Mouse (Mus musculus): ENCODE results near the gene Zdhhc4.

DNA sequence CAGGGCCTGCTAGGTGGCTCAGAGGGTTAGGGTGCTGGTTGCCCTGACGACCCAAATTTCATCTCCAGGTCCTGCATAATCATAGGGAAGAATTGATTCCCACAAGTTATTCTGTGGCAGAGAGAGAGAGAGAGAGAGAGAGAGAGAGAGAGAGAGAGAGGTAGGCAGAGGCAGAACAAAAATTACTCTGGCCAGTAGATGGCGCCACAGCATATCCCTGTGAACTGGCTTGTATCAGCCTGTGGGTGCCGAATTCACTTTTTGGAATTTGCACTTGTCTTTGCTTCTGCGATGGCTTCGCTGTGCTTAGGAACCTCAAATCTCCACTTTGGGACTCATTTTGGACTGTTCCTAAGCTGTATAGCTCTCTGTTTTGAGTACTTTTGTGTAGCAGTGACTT is 4.8 kb upstream of the Zdhhc4 start:
- TF ChIP-seq MYOG (IDR thresholded peaks at IDR 0.05; ENCODE audit: control insufficient read depth, extremely low read depth, insufficient read length) = no peak
- no peak for TF ChIP-seq MAX (IDR thresholded peaks at IDR 0.05)
- TF ChIP-seq CTCF (IDR thresholded peaks at IDR 0.05; ENCODE audit: control insufficient read depth, insufficient read depth, insufficient read length) = peak; percentile 46
- TF ChIP-seq USF1 (IDR thresholded peaks at IDR 0.05; ENCODE audit: low read depth) = no peak
- no peak for TF ChIP-seq CEBPB (IDR thresholded peaks at IDR 0.05; ENCODE audit: low read depth)
- no peak for TF ChIP-seq MYOD1 (IDR thresholded peaks at IDR 0.05; ENCODE audit: control insufficient read depth, insufficient read length, low read depth)

Data from C2C12 (cell line).